Mouse (Mus musculus) heart, postnatal 0 days (tissue): Measurements from ENCODE around the gene Ercc6. TPM values are rescaled to one million over a fixed set of nuclear protein-coding genes. Genes with fewer than 3 reads are reported as not detected.

Source experiments
- ATAC-seq: fragments of 200-750 bp; cut with Nextera tagmentation; 2 replicates; pipeline ENCODE4 v1.8.0; 2017; ENCODE audit warnings: low read depth, moderate number of reproducible peaks, moderate library complexity; ENCODE audit not compliant: insufficient read depth
- DNase-seq: peaks from one replicate; pipeline ENCODE4 v3.0.0-alpha.2; 2016; ENCODE audit warnings: low spot score
- H3K27ac ChIP-seq: fragments of 300-500 bp; sonication (generic); 2 replicates; pipeline ENCODE4 v1.5.1; 2014; ENCODE audit warnings: low read depth, mild to moderate bottlenecking
- H3K27me3 ChIP-seq: fragments of 300-500 bp; sonication (generic); 2 replicates; pipeline ENCODE4 v1.6.1; 2014; ENCODE audit warnings: low read length, mixed read lengths; ENCODE audit not compliant: control insufficient read depth, insufficient read depth
- H3K36me3 ChIP-seq: fragments of 300-500 bp; sonication (generic); replicated peaks from 2 replicates; pipeline ENCODE4 v1.6.1; 2014; ENCODE audit warnings: low read length, mixed read lengths; ENCODE audit not compliant: control insufficient read depth, insufficient read depth
- H3K4me1 ChIP-seq: fragments of 300-500 bp; sonication (generic); 2 replicates; pipeline ENCODE4 v1.6.1; 2014; ENCODE audit warnings: antibody characterized with exemption; ENCODE audit not compliant: control insufficient read depth, insufficient read depth
- H3K4me2 ChIP-seq: fragments of 300-500 bp; sonication (generic); 2 replicates; pipeline ENCODE4 v1.6.1; 2014; ENCODE audit warnings: low read depth, mild to moderate bottlenecking, low read length, moderate library complexity
- H3K4me3 ChIP-seq: fragments of 300-500 bp; sonication (generic); 2 replicates; pipeline ENCODE4 v1.5.1; 2014; ENCODE audit warnings: low read depth, low read length
- H3K9ac ChIP-seq: fragments of 300-500 bp; sonication (generic); replicated peaks from 2 replicates; pipeline ENCODE4 v1.6.1; 2014; ENCODE audit warnings: low read depth, low read length, mixed read lengths
- H3K9me3 ChIP-seq: fragments of 300-500 bp; sonication (generic); replicated peaks from 2 replicates; pipeline ENCODE4 v1.6.1; 2016; ENCODE audit warnings: low read length; ENCODE audit not compliant: control insufficient read depth
- CTCF ChIP-seq: IDR thresholded peaks from 2 replicates; pipeline ENCODE4 v1.5.1; 2016; ENCODE audit warnings: antibody characterized with exemption, control low read depth, low read depth
- EP300 ChIP-seq: IDR thresholded peaks from 2 replicates; pipeline ENCODE4 v1.6.1; 2016; ENCODE audit warnings: antibody characterized with exemption, low read depth
- whole genome bisulfite sequencing: fragments of 180-500 bp; shearing (Covaris S2); extraction: QIAGEN DNeasy Blood & Tissue Kit; methylation state at CpG from one replicate; pipeline ENCODE4 v1.1.7; 2014; 5-methylcytosine and 5-hydroxymethylcytosine counted together
- polyA plus RNA-seq: library from polyadenylated mRNA; unstranded; fragments of >200 nt; fragmentation: Nextera tagmentation; extraction: Ambion mirVana; gene quantifications from 2 replicates; pipeline ENCODE4 v1.2.1, GENCODE M21; 2015
- total RNA-seq: library from RNA; depleted of rRNA; stranded (reverse); fragments of >200 nt; gene quantifications from 2 replicates; pipeline ENCODE4 v1.2.3, GENCODE M21; 2014; ENCODE audit warnings: low replicate concordance

Ercc6 gene
- total and polyA plus RNA-seq, 2 experiments from 2014 or later: 5.2 to 5.5 TPM

DNA sequence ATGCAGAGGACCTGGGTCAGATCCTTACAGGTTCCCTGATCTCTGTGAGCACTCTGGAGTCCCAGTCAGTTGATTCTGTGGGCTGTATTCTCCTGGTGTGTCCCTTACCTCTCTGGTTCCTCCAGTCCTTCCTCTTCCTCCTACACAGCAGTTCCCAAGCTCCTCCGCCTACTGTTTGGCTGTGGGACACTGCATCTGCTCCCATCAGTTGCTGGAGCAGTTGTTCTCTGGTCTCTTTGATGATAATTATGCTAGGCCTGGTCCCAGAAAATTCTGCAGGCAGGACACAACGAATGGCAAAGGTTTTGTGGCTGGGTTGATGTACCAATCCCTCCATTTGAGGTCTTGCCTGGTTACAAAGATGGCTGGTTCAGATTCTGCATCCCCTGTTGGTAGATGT is 12.0 kb upstream of the Ercc6 start:
- no peak overlapping the region for H3K4me3 ChIP-seq
- H3K4me1 ChIP-seq: no peaks in the 10 kb centered on the region
- H3K9ac ChIP-seq: no peak overlapping the region
- 57% methylated on average over 2 of the region's 2 CpGs for WGBS
- no peaks in the 10 kb centered on the region for H3K27me3 ChIP-seq
- ATAC-seq (no peak), DNase-seq (no peak)
- no peaks in the 10 kb centered on the region for H3K9me3 ChIP-seq
- TF ChIP-seq CTCF (no peak), EP300 (no peak)
- H3K27ac ChIP-seq: no peak overlapping the region
- no peak overlapping the region for H3K4me2 ChIP-seq
- H3K36me3 ChIP-seq: no peaks in the 10 kb centered on the region

DNA sequence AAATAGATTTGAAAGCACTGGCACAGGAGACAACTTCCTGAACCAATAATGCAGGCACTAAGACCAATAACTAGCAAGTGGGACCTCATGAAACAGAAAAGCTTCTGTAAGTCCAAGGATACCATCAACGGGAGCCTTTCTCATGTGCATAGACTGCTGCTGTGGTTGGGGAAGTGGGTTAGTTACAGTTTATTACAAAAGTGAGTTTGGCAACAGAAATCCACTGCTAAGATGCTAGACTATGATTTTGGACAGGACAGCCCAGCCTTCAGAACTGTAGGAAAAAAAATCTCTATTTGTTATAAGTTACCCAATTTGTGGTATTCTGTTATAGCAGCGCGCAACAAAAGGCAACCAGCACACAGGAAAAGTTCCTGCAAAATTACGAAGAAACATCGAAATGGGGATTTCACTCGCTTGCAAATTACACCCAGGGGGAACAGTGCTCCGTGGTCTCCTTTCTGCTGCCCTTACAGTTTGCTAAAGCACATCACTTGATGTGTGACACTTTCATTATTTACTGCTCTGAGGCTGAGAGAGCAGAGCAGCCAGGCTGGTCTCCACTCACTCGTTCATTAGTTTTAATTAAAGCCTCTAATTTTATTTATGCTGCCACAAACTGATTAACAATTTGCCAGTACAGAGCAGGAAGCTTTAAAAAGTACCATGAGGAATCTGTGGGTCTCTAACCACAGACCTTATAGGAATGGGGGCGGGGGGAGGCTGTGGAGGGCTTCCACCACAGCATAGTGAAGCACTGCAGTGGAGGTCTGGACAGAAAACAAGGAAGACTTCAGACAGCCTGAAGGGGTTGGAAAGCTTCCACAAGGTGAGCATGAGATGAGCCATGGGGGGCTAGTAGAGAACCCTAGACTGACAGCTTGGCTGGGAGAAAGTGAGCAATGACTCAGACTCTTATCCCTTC is 10.3 kb upstream of the Ercc6 start:
- H3K4me3 ChIP-seq: no peak overlapping the region
- no peak for DNase-seq
- no peak overlapping the region for H3K4me2 ChIP-seq
- TF ChIP-seq EP300: no peak
- no peak for TF ChIP-seq CTCF
- H3K36me3 ChIP-seq: no peaks in the 10 kb centered on the region
- no peaks in the 10 kb centered on the region for H3K4me1 ChIP-seq
- no peaks in the 10 kb centered on the region for H3K9me3 ChIP-seq
- ATAC-seq: no peak
- H3K27ac ChIP-seq: no peak overlapping the region
- WGBS: 73% methylated on average over 9 of the region's 9 CpGs
- no peak overlapping the region for H3K9ac ChIP-seq
- H3K27me3 ChIP-seq: no peaks in the 10 kb centered on the region

DNA sequence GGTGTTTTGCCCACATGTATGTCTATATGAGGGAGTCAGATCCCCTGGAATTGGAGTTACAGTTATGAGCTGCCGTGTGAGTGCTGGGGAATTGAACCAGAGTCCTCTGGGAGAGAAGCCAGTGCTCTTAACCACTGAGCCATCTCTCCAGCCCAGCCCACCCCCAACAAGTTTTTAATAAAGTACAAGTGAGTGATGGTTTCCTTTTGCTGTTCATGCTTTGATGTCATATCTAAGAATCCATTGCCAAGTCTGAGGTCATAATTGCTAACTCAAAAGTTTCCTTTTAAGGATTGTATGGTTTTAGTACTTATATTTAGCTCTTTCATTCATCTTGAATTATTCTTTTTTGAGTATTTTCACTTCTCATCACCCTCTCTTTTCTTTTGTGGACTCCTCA is 9.4 kb upstream of the Ercc6 start:
- H3K9ac ChIP-seq: no peak overlapping the region
- no peak for ATAC-seq
- no peaks in the 10 kb centered on the region for H3K27me3 ChIP-seq
- TF ChIP-seq CTCF: no peak
- no peak for TF ChIP-seq EP300
- H3K27ac ChIP-seq: no peak overlapping the region
- no peaks in the 10 kb centered on the region for H3K36me3 ChIP-seq
- DNase-seq: no peak
- no peaks in the 10 kb centered on the region for H3K9me3 ChIP-seq
- no peaks in the 10 kb centered on the region for H3K4me1 ChIP-seq
- no peak overlapping the region for H3K4me3 ChIP-seq
- no peak overlapping the region for H3K4me2 ChIP-seq
- 64% methylated on average over 1 of the region's 1 CpGs for WGBS

DNA sequence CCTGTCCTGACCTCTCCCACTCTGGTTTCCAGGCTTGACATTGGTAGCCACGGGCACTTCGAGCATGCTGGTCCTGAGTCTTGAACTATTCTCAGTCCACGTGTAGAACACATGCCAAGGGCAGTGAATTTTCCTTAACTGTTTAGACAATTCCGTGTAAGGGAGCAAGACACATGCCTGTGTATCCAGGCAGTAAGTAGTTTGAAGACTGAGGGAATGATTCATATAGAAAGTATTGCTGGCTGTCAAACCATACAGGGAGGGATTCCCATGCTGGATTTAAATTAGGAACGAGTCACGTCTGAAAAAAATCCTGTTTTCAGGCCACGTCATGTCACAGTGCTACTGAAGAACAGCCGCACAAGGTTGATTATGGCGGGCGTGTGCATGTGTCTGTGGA is 7.0 kb upstream of the Ercc6 start:
- no peak overlapping the region for H3K9ac ChIP-seq
- no peaks in the 10 kb centered on the region for H3K9me3 ChIP-seq
- H3K27ac ChIP-seq: no peak overlapping the region
- no peak overlapping the region for H3K4me3 ChIP-seq
- DNase-seq (no peak), ATAC-seq (no peak)
- no peaks in the 10 kb centered on the region for H3K27me3 ChIP-seq
- no peaks in the 10 kb centered on the region for H3K4me1 ChIP-seq
- no peaks in the 10 kb centered on the region for H3K36me3 ChIP-seq
- 78% methylated on average over 10 of the region's 10 CpGs for WGBS
- TF ChIP-seq CTCF (no peak), EP300 (no peak)
- H3K4me2 ChIP-seq: no peak overlapping the region

DNA sequence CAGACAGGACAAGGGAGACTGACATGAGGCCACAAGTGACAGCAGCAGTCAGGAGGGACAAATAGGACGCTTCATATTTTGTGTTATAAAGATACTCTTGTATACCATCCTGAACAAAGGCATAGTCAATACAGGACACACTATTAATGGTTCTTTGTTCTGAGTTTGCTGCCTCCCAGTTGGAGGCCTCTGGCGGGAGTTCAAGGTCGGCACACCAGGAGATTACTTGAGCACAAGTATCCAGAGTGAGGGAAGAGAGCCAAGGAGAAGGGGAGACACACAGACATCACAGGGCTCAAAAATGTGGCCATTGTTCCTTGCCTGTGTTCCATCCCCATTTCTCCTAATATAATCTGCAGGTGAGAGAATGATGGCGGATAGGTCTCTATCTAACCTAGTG is 6.1 kb upstream of the Ercc6 start:
- H3K9me3 ChIP-seq: no peaks in the 10 kb centered on the region
- no peak overlapping the region for H3K27ac ChIP-seq
- no peaks in the 10 kb centered on the region for H3K27me3 ChIP-seq
- no peak overlapping the region for H3K4me2 ChIP-seq
- H3K36me3 ChIP-seq: no peaks in the 10 kb centered on the region
- no peak for TF ChIP-seq CTCF
- TF ChIP-seq EP300: no peak
- ATAC-seq (no peak), DNase-seq (no peak)
- no peak overlapping the region for H3K9ac ChIP-seq
- WGBS: 69% methylated on average over 4 of the region's 4 CpGs
- no peak overlapping the region for H3K4me3 ChIP-seq
- no peaks in the 10 kb centered on the region for H3K4me1 ChIP-seq
